Mouse (Mus musculus): ENCODE measurements at regions not wholly inside any gene's neighbourhood (a gene's known extent, or its start where the extent isn't known, plus 50 kb on each side); places are given as distances from the start of the nearest gene placed in this dataset.

GRCm38 (mm10) chr4:9048817-9049216 lies 810.0 kb upstream of the Car8 start:
- Histone ChIP-seq H3K36me3 (no peaks in the 10 kb centered on the region), H3K4me1 (no peaks in the 10 kb centered on the region), H3K4me2 (replicated peaks) (no peak overlapping the region), H3K27me3 (no peaks in the 10 kb centered on the region), H3K27ac (no peak overlapping the region), H3K4me3 (no peak overlapping the region), H3K9ac (no peak overlapping the region), H3K9me3 (no peaks in the 10 kb centered on the region)
- 100% methylated on average over 1 of the region's 1 CpGs for WGBS
- no peak for ATAC-seq (ENCODE audit: insufficient number of reproducible peaks, insufficient read depth, low FRiP score, low TSS enrichment)

DNA sequence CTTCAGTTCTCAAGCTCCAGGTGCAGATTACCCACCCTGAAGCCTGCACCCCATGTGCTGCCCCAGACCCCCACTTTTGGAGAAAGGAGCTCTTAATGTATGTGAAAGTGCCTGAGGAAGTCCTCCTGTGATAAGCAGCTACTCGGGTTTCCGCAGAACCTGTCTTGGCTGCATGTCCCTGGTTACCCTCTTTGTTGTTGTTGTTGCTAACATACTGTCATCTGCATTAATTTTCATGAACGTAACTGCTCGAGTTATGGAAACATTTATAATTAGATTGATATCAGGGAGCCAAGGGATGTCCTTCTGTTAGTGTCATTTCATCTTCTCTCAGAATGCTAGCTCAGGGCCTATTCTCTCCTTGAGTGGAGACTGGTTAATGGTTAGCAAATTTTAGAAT lies 808.3 kb upstream of the Car8 start:
- Histone ChIP-seq H3K4me1 (no peaks in the 10 kb centered on the region), H3K9me3 (no peaks in the 10 kb centered on the region), H3K27me3 (no peaks in the 10 kb centered on the region), H3K4me2 (replicated peaks) (no peak overlapping the region), H3K4me3 (no peak overlapping the region), H3K9ac (no peak overlapping the region), H3K36me3 (no peaks in the 10 kb centered on the region), H3K27ac (no peak overlapping the region)
- 70% methylated on average over 4 of the region's 4 CpGs for WGBS
- ATAC-seq (ENCODE audit: insufficient number of reproducible peaks, insufficient read depth, low FRiP score, low TSS enrichment), result no peak

DNA sequence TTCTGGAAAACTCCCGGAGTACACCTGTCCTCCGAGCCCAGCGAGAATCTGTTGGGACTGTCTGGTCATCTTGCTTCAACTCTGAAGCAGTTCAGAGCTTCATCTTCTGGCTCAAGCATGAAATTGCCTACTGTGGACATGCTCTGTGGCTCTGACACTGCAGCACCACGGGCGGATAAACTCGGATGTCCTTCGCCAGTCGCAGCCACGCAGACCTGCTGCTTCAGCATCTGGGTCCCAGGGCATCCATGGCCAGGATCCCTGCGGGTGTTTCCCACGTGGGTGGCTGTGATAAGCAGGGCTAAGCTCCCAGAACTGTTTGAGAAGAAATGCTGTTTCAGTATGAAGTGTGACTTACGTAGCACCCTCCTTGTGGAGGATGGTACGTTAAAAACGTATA lies 807.6 kb upstream of the Car8 start:
- H3K4me2 ChIP-seq (replicated peaks), result no peak overlapping the region
- H3K4me3 ChIP-seq, result no peak overlapping the region
- H3K9me3 ChIP-seq, result no peaks in the 10 kb centered on the region
- H3K27ac ChIP-seq, result no peak overlapping the region
- no peaks in the 10 kb centered on the region for H3K27me3 ChIP-seq
- 87% methylated on average over 14 of the region's 14 CpGs for WGBS
- no peak for ATAC-seq (ENCODE audit: insufficient number of reproducible peaks, insufficient read depth, low FRiP score, low TSS enrichment)
- no peaks in the 10 kb centered on the region for H3K36me3 ChIP-seq
- H3K9ac ChIP-seq, result no peak overlapping the region
- H3K4me1 ChIP-seq, result no peaks in the 10 kb centered on the region

GRCm38 (mm10) chr4:9046030-9046429 lies 807.2 kb upstream of the Car8 start:
- WGBS, result 84% methylated on average over 4 of the region's 4 CpGs
- H3K9me3 ChIP-seq, result no peaks in the 10 kb centered on the region
- H3K9ac ChIP-seq, result no peak overlapping the region
- no peaks in the 10 kb centered on the region for H3K36me3 ChIP-seq
- ATAC-seq (ENCODE audit: insufficient number of reproducible peaks, insufficient read depth, low FRiP score, low TSS enrichment), result no peak
- H3K27ac ChIP-seq, result no peak overlapping the region
- no peak overlapping the region for H3K4me3 ChIP-seq
- no peak overlapping the region for H3K4me2 ChIP-seq (replicated peaks)
- no peaks in the 10 kb centered on the region for H3K27me3 ChIP-seq
- no peaks in the 10 kb centered on the region for H3K4me1 ChIP-seq

GRCm38 (mm10) chr4:9036005-9036404 lies 797.2 kb upstream of the Car8 start:
- WGBS, result 73% methylated on average over 4 of the region's 4 CpGs
- Histone ChIP-seq H3K4me1 (no peaks in the 10 kb centered on the region), H3K36me3 (no peaks in the 10 kb centered on the region), H3K27me3 (0 out of 2 replicates have a peak, but pooled peaks cover 2% of the 10 kb centered on the region), H3K9ac (no peak overlapping the region), H3K27ac (no peak overlapping the region), H3K4me2 (replicated peaks) (no peak overlapping the region), H3K4me3 (no peak overlapping the region), H3K9me3 (no peaks in the 10 kb centered on the region)
- no peak for ATAC-seq (ENCODE audit: insufficient number of reproducible peaks, insufficient read depth, low FRiP score, low TSS enrichment)

DNA sequence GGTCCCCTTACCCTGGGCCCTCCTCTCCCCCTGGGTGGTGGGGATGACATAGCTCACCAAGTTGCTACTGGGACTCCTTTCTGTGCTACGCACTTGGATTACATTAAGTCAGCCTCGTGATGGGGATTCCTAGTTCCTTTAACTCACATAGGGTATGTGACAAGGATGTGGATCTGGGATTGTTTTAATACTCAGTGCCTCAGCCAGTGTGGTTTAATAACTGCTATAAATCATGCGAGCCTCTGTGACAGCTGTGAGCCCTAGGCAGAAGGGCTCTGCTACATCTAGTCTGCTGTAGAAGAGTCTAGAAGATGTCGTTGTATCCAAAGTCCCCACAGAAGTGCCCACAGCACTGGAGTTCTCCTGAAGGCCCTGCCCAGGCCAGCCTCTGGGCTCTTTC lies 796.5 kb upstream of the Car8 start:
- H3K9ac ChIP-seq, result no peak overlapping the region
- WGBS, result 66% methylated on average over 4 of the region's 4 CpGs
- 0 out of 2 replicates have a peak, but pooled peaks cover 2% of the 10 kb centered on the region for H3K27me3 ChIP-seq
- no peaks in the 10 kb centered on the region for H3K36me3 ChIP-seq
- H3K27ac ChIP-seq, result no peak overlapping the region
- H3K4me1 ChIP-seq, result no peaks in the 10 kb centered on the region
- ATAC-seq (ENCODE audit: insufficient number of reproducible peaks, insufficient read depth, low FRiP score, low TSS enrichment), result no peak
- H3K4me3 ChIP-seq, result no peak overlapping the region
- no peaks in the 10 kb centered on the region for H3K9me3 ChIP-seq
- H3K4me2 ChIP-seq (replicated peaks), result no peak overlapping the region

- no peak overlapping the region for H3K9ac ChIP-seq
- H3K4me3 ChIP-seq, result no peak overlapping the region
- 0 out of 2 replicates have a peak, but pooled peaks cover 2% of the 10 kb centered on the region for H3K27me3 ChIP-seq
- ATAC-seq (ENCODE audit: insufficient number of reproducible peaks, insufficient read depth, low FRiP score, low TSS enrichment), result no peak
- H3K9me3 ChIP-seq, result no peaks in the 10 kb centered on the region
- no peaks in the 10 kb centered on the region for H3K4me1 ChIP-seq
- WGBS, result 41% methylated on average over 4 of the region's 4 CpGs
- H3K4me2 ChIP-seq (replicated peaks), result no peak overlapping the region
- no peaks in the 10 kb centered on the region for H3K36me3 ChIP-seq
- H3K27ac ChIP-seq, result no peak overlapping the region
Observed at GRCm38 (mm10) chr4:9034280-9034679, 795.4 kb upstream of the Car8 start.

DNA sequence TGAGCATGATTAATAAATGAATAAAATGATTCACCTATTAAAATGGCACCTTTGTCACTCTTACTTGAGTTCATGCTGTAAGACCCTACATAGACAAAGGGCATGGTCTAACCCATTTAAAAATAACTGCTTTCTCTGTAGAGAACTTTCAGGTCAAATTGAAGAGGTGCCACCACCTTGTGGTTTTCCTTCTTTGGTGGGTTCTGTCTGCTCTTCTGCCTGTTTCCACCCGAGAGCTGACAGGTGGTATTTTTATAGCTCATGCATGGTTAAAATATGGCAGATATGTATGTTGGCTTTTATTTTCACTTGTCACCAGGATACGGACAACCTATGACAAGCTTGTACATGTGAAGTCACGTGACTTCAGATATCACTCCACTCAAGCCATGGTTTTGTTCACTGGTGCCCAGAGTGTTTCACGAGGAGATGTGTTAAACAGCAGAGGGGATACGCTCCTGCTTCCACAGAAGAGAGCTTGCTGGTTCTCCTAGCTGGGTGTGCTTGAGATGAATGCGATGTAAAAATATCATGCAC lies 794.3 kb upstream of the Car8 start:
- no peaks in the 10 kb centered on the region for H3K36me3 ChIP-seq
- no peaks in the 10 kb centered on the region for H3K9me3 ChIP-seq
- H3K4me2 ChIP-seq (replicated peaks), result no peak overlapping the region
- H3K27ac ChIP-seq, result no peak overlapping the region
- no peaks in the 10 kb centered on the region for H3K27me3 ChIP-seq
- H3K9ac ChIP-seq, result no peak overlapping the region
- WGBS, result 90% methylated on average over 6 of the region's 6 CpGs
- no peak for ATAC-seq (ENCODE audit: insufficient number of reproducible peaks, insufficient read depth, low FRiP score, low TSS enrichment)
- no peak overlapping the region for H3K4me3 ChIP-seq
- peaks cover 6% of the 10 kb centered on the region; the same call in 1 of the 2 replicates for H3K4me1 ChIP-seq

GRCm38 (mm10) chr4:9031634-9032033 lies 792.8 kb upstream of the Car8 start:
- H3K27me3 ChIP-seq, result no peaks in the 10 kb centered on the region
- no peak for ATAC-seq (ENCODE audit: insufficient number of reproducible peaks, insufficient read depth, low FRiP score, low TSS enrichment)
- H3K4me1 ChIP-seq, result peaks cover 8% of the 10 kb centered on the region; the same call in 1 of the 2 replicates
- H3K36me3 ChIP-seq, result no peaks in the 10 kb centered on the region
- no peak overlapping the region for H3K9ac ChIP-seq
- H3K4me2 ChIP-seq (replicated peaks), result no peak overlapping the region
- no peak overlapping the region for H3K27ac ChIP-seq
- no peaks in the 10 kb centered on the region for H3K9me3 ChIP-seq
- no peak overlapping the region for H3K4me3 ChIP-seq
- WGBS, result 41% methylated on average over 6 of the region's 6 CpGs

GRCm38 (mm10) chr4:9028946-9029345 lies 790.1 kb upstream of the Car8 start:
- WGBS, result 22% methylated on average over 6 of the region's 6 CpGs
- peak overlapping the region; percentile 87 for H3K4me2 ChIP-seq (replicated peaks)
- H3K9me3 ChIP-seq, result no peaks in the 10 kb centered on the region
- peaks cover 8% of the 10 kb centered on the region; the same call in 1 of the 2 replicates for H3K4me1 ChIP-seq
- peaks cover 8% of the 10 kb centered on the region for H3K27me3 ChIP-seq
- H3K36me3 ChIP-seq, result no peaks in the 10 kb centered on the region
- H3K9ac ChIP-seq, result no peak overlapping the region
- H3K27ac ChIP-seq, result no peak overlapping the region
- H3K4me3 ChIP-seq, result no peak overlapping the region
- no peak; the same call in 1 of the 2 replicates for ATAC-seq (ENCODE audit: insufficient number of reproducible peaks, insufficient read depth, low FRiP score, low TSS enrichment)

DNA sequence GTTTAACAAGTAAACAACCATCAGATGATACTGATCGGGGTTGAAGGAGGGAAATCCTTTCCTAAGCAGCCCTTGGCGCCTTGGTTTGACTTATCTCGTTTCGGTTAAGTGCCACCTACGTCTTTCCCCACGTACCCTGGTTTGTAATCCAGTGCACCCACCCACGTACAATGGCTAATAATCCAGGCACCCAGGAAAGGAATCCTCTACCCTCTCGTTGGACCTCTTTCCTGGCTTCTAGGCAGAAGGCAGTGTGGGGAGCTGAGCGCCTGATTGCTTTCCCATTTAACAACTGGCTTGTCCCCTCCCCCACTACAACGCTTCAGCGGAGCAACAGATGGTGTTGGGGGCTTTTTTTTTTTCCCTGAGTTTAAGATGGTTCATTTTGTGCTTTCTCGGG lies 789.6 kb upstream of the Car8 start:
- peaks cover 8% of the 10 kb centered on the region; the same call in 1 of the 2 replicates for H3K4me1 ChIP-seq
- 2% methylated on average over 12 of the region's 12 CpGs for WGBS
- H3K9ac ChIP-seq, result peak overlapping the region; percentile 48
- peak overlapping the region; percentile 87 for H3K4me2 ChIP-seq (replicated peaks)
- peaks cover 8% of the 10 kb centered on the region for H3K27me3 ChIP-seq
- H3K9me3 ChIP-seq, result no peaks in the 10 kb centered on the region
- no peak overlapping the region for H3K27ac ChIP-seq
- peak overlapping the region; percentile 41 for H3K4me3 ChIP-seq
- ATAC-seq (ENCODE audit: insufficient number of reproducible peaks, insufficient read depth, low FRiP score, low TSS enrichment), result no peak
- no peaks in the 10 kb centered on the region for H3K36me3 ChIP-seq

- under 1% methylated on average over 30 of the region's 30 CpGs for WGBS
- peak overlapping the region; percentile 48 for H3K9ac ChIP-seq
- H3K9me3 ChIP-seq, result no peaks in the 10 kb centered on the region
- H3K27me3 ChIP-seq, result peaks cover 8% of the 10 kb centered on the region
- peak overlapping the region; percentile 41 for H3K4me3 ChIP-seq
- H3K36me3 ChIP-seq, result no peaks in the 10 kb centered on the region
- ATAC-seq (ENCODE audit: insufficient number of reproducible peaks, insufficient read depth, low FRiP score, low TSS enrichment), result peak; percentile 74; the same call in 1 of the 2 replicates
- H3K4me2 ChIP-seq (replicated peaks), result peak overlapping the region; percentile 87
- H3K27ac ChIP-seq, result 0 out of 2 replicates have a peak overlapping the region, but pooled peaks have one; percentile 46
- H3K4me1 ChIP-seq, result peaks cover 8% of the 10 kb centered on the region; the same call in 1 of the 2 replicates
Observed at GRCm38 (mm10) chr4:9027798-9028404, 789.1 kb upstream of the Car8 start.
